Mouse (Mus musculus) left cerebral cortex, adult 18-20 months (tissue): ENCODE results near the gene Gdpd2. TPM values are rescaled to one million over a fixed set of nuclear protein-coding genes. Genes with fewer than 3 reads are reported as not detected.
A peak's percentile ranks its signal among the peaks of the same experiment; 100 is the strongest.

Experiments
- DNase-seq, 2 experiments: peaks; one replicate each; pipeline ENCODE4 v3.0.0; 2021 to 2022; ENCODE audit warnings: low spot score in 2 of 2, mixed read lengths in 1 of 2
- total RNA-seq, 2 experiments: library from RNA; stranded (reverse); gene quantifications; 2 replicates each; pipeline ENCODE4 v1.2.3; 2021

Gene Gdpd2
- total RNA-seq, 2 experiments from 2014 or later, result 6.9 to 7.2 TPM

DNA sequence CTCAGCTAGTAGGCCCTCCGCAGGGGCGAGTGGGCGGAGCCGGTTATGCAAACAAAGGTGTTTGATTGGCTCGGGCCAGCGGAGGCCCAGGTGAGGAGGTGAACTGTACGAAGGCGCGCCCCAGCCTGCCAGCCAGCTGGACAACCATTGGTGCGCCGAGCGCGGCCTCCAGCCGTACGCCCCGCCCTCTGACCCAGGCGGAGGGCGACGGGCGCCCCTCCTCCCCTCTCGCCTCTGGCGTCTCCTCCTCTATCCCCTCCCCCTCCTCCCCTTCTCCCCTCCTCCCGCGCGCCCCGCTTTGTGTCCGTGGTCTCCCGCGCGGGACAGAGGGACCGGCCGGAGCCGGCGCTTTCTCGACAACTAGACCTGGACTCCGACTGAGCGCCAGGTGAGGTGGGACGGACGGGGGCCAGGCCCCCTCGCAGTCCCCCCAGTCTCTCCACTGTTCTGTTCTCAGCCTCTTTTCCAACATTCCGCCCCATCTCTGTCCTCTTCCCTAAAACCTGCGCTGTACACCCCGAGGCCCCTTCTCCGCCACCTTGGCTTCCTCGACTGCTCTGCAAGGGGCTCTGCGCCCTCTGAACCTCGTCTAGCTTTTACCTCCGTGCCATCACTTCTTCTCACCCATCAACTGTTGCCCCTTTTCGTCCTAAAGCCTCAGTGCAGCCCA, 47.4 kb downstream of the Gdpd2 start:
- DNase-seq, result peak in 1 of 2 experiments; percentile 24

DNA sequence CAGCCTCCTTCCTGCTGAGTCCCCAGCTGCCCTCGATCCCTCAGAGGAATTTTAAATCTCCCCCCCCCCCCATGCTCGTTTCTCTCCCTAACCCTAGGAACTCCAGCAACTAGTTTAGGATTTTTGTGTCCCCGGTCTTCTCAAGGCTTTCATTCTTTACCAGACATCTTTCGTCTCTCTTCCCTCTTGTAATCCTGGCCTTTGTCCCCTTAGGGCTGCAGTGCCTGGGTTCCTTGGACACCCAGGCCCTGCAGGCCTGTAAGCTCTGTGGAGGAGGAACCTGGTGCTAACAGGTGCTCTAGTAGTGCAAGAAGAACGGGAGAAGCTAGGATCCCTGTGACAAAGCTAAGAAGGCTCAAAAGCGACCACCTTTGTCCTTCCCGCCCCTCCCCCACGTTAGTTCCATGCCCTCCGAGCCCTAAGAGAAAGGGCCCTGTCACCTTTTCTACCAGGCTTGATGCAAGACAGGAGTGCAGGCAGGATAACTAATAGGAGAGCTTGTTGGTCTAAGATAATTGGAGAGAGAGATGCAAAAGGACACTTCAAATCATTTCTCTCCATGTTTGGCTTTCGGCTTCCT, 48.1 kb downstream of the Gdpd2 start:
- DNase-seq, result no peak

DNA sequence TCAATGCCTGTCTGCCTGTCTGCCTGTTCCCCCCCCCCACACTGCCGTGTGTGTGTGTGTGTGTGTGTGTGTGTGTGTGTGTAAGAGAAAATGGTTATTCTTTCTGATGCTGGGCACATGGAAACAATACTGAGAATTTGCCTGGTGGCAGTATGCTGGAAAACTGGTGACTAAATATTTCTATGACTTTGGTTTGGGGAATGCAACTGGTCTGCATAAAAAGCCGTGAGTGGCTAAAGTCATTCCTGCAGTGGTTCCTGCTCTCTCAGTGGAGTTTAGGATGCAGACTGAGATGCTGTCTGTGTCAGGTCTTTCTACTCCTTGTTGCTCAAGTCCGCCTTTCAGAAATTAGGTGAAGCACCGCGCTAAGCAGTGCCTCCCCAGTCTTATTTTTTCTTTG, 48.7 kb downstream of the Gdpd2 start:
- DNase-seq, result no peak

Other genes with a start within 250 kb of the Gdpd2 start
- gene Igbp1, start 235.6 kb upstream of the Gdpd2 start, total RNA-seq, result 10 to 100 TPM; 39.4 to 41.8 TPM
- under 1 TPM; 0.49 to 0.74 TPM for gene Dgat2l6, start 205.0 kb upstream of the Gdpd2 start, total RNA-seq
- not detected for gene Awat1, start 157.6 kb upstream of the Gdpd2 start, total RNA-seq
- gene P2ry4, start 135.0 kb upstream of the Gdpd2 start, total RNA-seq, result not detected
- 1 to 10 TPM; 1.4 to 1.5 TPM for gene Arr3, start 124.4 kb upstream of the Gdpd2 start, total RNA-seq
- gene Kif4, start 104.1 kb upstream of the Gdpd2 start, total RNA-seq, result 1 to 10 TPM in 1 of 2 experiments, under 1 TPM in 1; 0.89 to 1.0 TPM
- 10 to 100 TPM; 40.1 to 42.9 TPM for gene Pdzd11, start 103.3 kb upstream of the Gdpd2 start, total RNA-seq
- 100 to 1,000 TPM; 136 to 140 TPM for gene Dlg3, start 37.8 kb downstream of the Gdpd2 start, total RNA-seq